19 mouse cellular contexts compared by ENCODE assay signal in the genomic region with DNA sequence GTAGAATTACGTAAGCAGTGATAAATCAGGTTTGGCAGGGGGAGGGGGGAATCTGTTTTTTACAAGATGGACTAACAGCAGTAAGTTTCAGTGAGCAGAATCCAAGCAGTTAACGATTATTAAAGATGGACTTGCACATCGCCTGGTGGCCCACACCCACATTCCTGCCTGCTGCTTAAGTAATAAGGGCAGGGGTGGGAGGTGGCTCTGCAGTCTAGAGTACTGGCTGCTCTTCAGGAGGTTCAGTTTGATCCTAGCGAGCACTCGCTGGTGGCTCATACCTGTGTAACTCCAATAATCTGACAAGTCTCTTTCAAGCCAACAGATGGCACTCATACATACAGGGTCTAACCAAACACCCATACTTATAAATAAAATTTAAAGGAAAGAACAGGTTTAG. TPM values are rescaled to one million over a fixed set of nuclear protein-coding genes. Genes with fewer than 3 reads are reported as not detected.
"Had no signal": no experiment of that assay in that cellular context is flagged by ENCODE, and none has a peak within 500 bp of the region (broad histone marks: within the 10 kb centered on the region; RNA-seq: fewer than 3 reads in every experiment).

No protein-coding gene starts in this region.

- H3K9me3 ChIP-seq: limb, embryonic 15.5 days; liver, embryonic 12.5 days; midbrain, embryonic 13.5 days; neural tube, embryonic 15.5 days had no signal

- H3K9ac ChIP-seq: limb, embryonic 15.5 days; liver, embryonic 12.5 days; midbrain, embryonic 13.5 days; neural tube, embryonic 15.5 days had no signal

- H3K27ac ChIP-seq: hindbrain, postnatal 0 days; layer of hippocampus, adult 2 months; limb, embryonic 15.5 days; liver, embryonic 12.5 days; midbrain, embryonic 13.5 days; neural tube, embryonic 15.5 days had no signal

- H3K27me3 ChIP-seq: limb, embryonic 15.5 days; liver, embryonic 12.5 days; midbrain, embryonic 13.5 days; neural tube, embryonic 15.5 days had no signal

- H3K4me3 ChIP-seq: layer of hippocampus, adult 2 months; limb, embryonic 15.5 days; liver, embryonic 12.5 days; midbrain, embryonic 13.5 days; myocyte; neural tube, embryonic 15.5 days had no signal

- ATAC-seq: hindbrain, postnatal 0 days; liver, embryonic 12.5 days; midbrain, embryonic 13.5 days had no signal

- DNase-seq: right cerebral cortex, adult 18-20 months; right cerebral cortex, postnatal 25 days; thymus, postnatal 36 days had no signal

- H3K4me1 ChIP-seq: limb, embryonic 15.5 days; neural tube, embryonic 15.5 days had no signal

- H3K4me2 ChIP-seq: limb, embryonic 15.5 days; liver, embryonic 12.5 days; midbrain, embryonic 13.5 days; neural tube, embryonic 15.5 days had no signal

RNA-seq across cellular contexts. Expression of a gene that starts 44.3 kb away (rescaled TPM):
- total RNA-seq: hindbrain, postnatal 0 days; layer of hippocampus, postnatal 14 days; left cerebral cortex, adult 18-20 months; left cerebral cortex, postnatal 25 days; megakaryocyte-erythroid progenitor cell, adult 5-6 weeks had no signal
- polyA plus RNA-seq: hindbrain, postnatal 0 days; intestine, embryonic 14.5 days; limb, embryonic 11.5 days; limb, embryonic 15.5 days; liver, embryonic 12.5 days; midbrain, embryonic 13.5 days; myocyte; neural tube, embryonic 11.5 days; small intestine, adult 2 months; thymus, postnatal 0 days had no signal
